Mouse (Mus musculus) liver, embryonic 14.5 days (tissue): ENCODE measurements around the gene Prkcb. TPM values are rescaled to one million over a fixed set of nuclear protein-coding genes. Genes with fewer than 3 reads are reported as not detected.

ENCODE experiments used
- ATAC-seq: fragments of 200-750 bp; cut with Nextera tagmentation; 2 replicates; pipeline ENCODE4 v1.8.0; 2017; ENCODE audit warnings: moderate number of reproducible peaks, mild to moderate bottlenecking, moderate library complexity; ENCODE audit not compliant: insufficient read depth
- DNase-seq, 3 experiments: peaks; one replicate each; pipeline ENCODE4 v3.0.0-alpha.2; 2012 to 2013; ENCODE audit warnings: low read depth in 3 of 3, low spot score in 3 of 3
- H3K27ac ChIP-seq: fragments of 300-500 bp; sonication (generic); 2 replicates; pipeline ENCODE4 v1.5.1; 2014; ENCODE audit warnings: moderate library complexity, mild to moderate bottlenecking, control low read depth, inconsistent platforms
- H3K27me3 ChIP-seq: fragments of 300-500 bp; sonication (generic); 2 replicates; pipeline ENCODE4 v1.6.1; 2014; ENCODE audit warnings: mild to moderate bottlenecking, low read length, moderate library complexity; ENCODE audit not compliant: control insufficient read depth, insufficient read depth
- H3K36me3 ChIP-seq: fragments of 300-500 bp; sonication (generic); replicated peaks from 2 replicates; pipeline ENCODE4 v1.6.1; 2014; ENCODE audit warnings: low read depth; ENCODE audit not compliant: control insufficient read depth, insufficient read depth
- H3K4me1 ChIP-seq, 2 experiments: fragments of 200-500 bp in 1 of 2; fragments of 300-500 bp in 1 of 2; sonication (generic) in 1 of 2; replicated peaks; 2 replicates each; pipeline ENCODE4 v1.6.1; 2012 to 2014; ENCODE audit warnings: antibody characterized with exemption in 1 of 2, inconsistent platforms in 1 of 2, low read length in 1 of 2; ENCODE audit not compliant: control insufficient read depth in 2 of 2, insufficient read depth in 2 of 2
- H3K4me2 ChIP-seq: fragments of 300-500 bp; sonication (generic); 2 replicates; pipeline ENCODE4 v1.6.1; 2014; ENCODE audit warnings: low read depth, mild to moderate bottlenecking, control low read depth, moderate library complexity
- H3K4me3 ChIP-seq, 2 experiments: fragments of 200-500 bp in 1 of 2; fragments of 300-500 bp in 1 of 2; sonication (generic) in 1 of 2; 2 replicates each; pipeline ENCODE4 v1.5.1; 2012 to 2014; ENCODE audit warnings: low read depth in 2 of 2, low read length in 2 of 2, mild to moderate bottlenecking in 2 of 2, control low read depth in 1 of 2, inconsistent platforms in 1 of 2, moderate library complexity in 1 of 2; ENCODE audit not compliant: insufficient read depth in 1 of 2
- H3K9ac ChIP-seq: fragments of 300-500 bp; sonication (generic); replicated peaks from 2 replicates; pipeline ENCODE4 v1.6.1; 2014; ENCODE audit warnings: mild to moderate bottlenecking, control low read depth, moderate library complexity
- H3K9me3 ChIP-seq: fragments of 300-500 bp; sonication (generic); 2 replicates; pipeline ENCODE4 v1.6.1; 2016; ENCODE audit warnings: low read length, mixed read lengths; ENCODE audit not compliant: control insufficient read depth
- CTCF ChIP-seq: IDR thresholded peaks from 2 replicates; pipeline ENCODE4 v1.5.1; 2016; ENCODE audit warnings: antibody characterized with exemption, low read depth, control low read depth
- EP300 ChIP-seq: IDR thresholded peaks from 2 replicates; pipeline ENCODE4 v1.6.1; 2016; ENCODE audit warnings: antibody characterized with exemption, low read depth
- WGBS: fragments of 180-500 bp; shearing (Covaris S2); extraction: QIAGEN DNeasy Blood & Tissue Kit; methylation state at CpG from one replicate; pipeline ENCODE4 v1.1.7; 2014; ENCODE audit not compliant: insufficient replicate concordance; 5-methylcytosine and 5-hydroxymethylcytosine counted together
- polyA plus RNA-seq, 2 experiments: library from polyadenylated mRNA; depleted of rRNA in 1 of 2; stranded (reverse) in 1 of 2; unstranded in 1 of 2; fragments of >200 nt; fragmentation: Nextera tagmentation in 1 of 2; extraction: Ambion mirVana in 1 of 2; gene quantifications; 2 replicates each; pipeline versions ENCODE4 v1.2.1 to v1.2.3; 2012 to 2014

The Prkcb gene
- polyA plus RNA-seq, 2 experiments: 1.6 to 2.3 TPM

GRCm38 (mm10) chr7:122402041-122402440 is 113.5 kb downstream of the Prkcb start:
- H3K27me3 ChIP-seq: no peaks in the 10 kb centered on the region
- ATAC-seq (no peak), DNase-seq (no peak)
- H3K4me3 ChIP-seq: no peak overlapping the region
- TF ChIP-seq EP300 (no peak), CTCF (no peak)
- H3K9ac ChIP-seq: no peak overlapping the region
- H3K4me2 ChIP-seq: no peak overlapping the region
- 54% methylated on average over 7 of the region's 7 CpGs for WGBS
- no peak overlapping the region for H3K27ac ChIP-seq
- no peaks in the 10 kb centered on the region for H3K9me3 ChIP-seq
- no peaks in the 10 kb centered on the region for H3K36me3 ChIP-seq
- H3K4me1 ChIP-seq: peaks cover 0 to 3% of the 10 kb centered on the region in 2 experiments; a peak in 1 of 4 replicates

GRCm38 (mm10) chr7:122403343-122403742 is 114.8 kb downstream of the Prkcb start:
- TF ChIP-seq EP300: no peak
- no peak for TF ChIP-seq CTCF
- no peak overlapping the region for H3K4me3 ChIP-seq
- no peaks in the 10 kb centered on the region for H3K9me3 ChIP-seq
- H3K27ac ChIP-seq: no peak overlapping the region
- peaks cover 0 to 3% of the 10 kb centered on the region in 2 experiments; a peak in 1 of 4 replicates for H3K4me1 ChIP-seq
- 64% methylated on average over 4 of the region's 4 CpGs for WGBS
- no peak overlapping the region for H3K9ac ChIP-seq
- no peaks in the 10 kb centered on the region for H3K27me3 ChIP-seq
- DNase-seq (no peak), ATAC-seq (no peak)
- no peaks in the 10 kb centered on the region for H3K36me3 ChIP-seq
- H3K4me2 ChIP-seq: no peak overlapping the region

GRCm38 (mm10) chr7:122404571-122405393 is 116.2 kb downstream of the Prkcb start:
- ATAC-seq (no peak), DNase-seq (no peak)
- 4% methylated on average over 21 of the region's 21 CpGs for WGBS
- H3K4me2 ChIP-seq: peak overlapping the region; percentile 6; the same call in 1 of the 2 replicates
- no peak overlapping the region for H3K9ac ChIP-seq
- no peak overlapping the region for H3K4me3 ChIP-seq
- TF ChIP-seq CTCF (no peak), EP300 (no peak)
- no peaks in the 10 kb centered on the region for H3K36me3 ChIP-seq
- H3K9me3 ChIP-seq: no peaks in the 10 kb centered on the region
- H3K27ac ChIP-seq: no peak overlapping the region
- no peaks in the 10 kb centered on the region for H3K27me3 ChIP-seq
- peaks cover 0 to 3% of the 10 kb centered on the region in 2 experiments; a peak in 1 of 4 replicates for H3K4me1 ChIP-seq

- no peak for DNase-seq
- Histone ChIP-seq H3K36me3 (no peaks in the 10 kb centered on the region), H3K9ac (no peak overlapping the region), H3K9me3 (no peaks in the 10 kb centered on the region), H3K27ac (no peak overlapping the region), H3K4me1 (peaks cover 0 to 3% of the 10 kb centered on the region in 2 experiments; a peak in 1 of 4 replicates), H3K4me2 (no peak overlapping the region), H3K27me3 (no peaks in the 10 kb centered on the region), H3K4me3 (no peak overlapping the region)
- TF ChIP-seq CTCF: no peak
- TF ChIP-seq EP300: no peak
- ATAC-seq: no peak
- 65% methylated on average over 13 of the region's 13 CpGs for WGBS
Measured at GRCm38 (mm10) chr7:122406625-122407024, 118.1 kb downstream of the Prkcb start.

- no peak for ATAC-seq
- WGBS: 20% methylated on average over 6 of the region's 6 CpGs
- no peaks in the 10 kb centered on the region for H3K9me3 ChIP-seq
- H3K4me1 ChIP-seq: peaks cover 0 to 3% of the 10 kb centered on the region in 2 experiments; a peak in 1 of 4 replicates
- no peak overlapping the region for H3K4me2 ChIP-seq
- no peak overlapping the region for H3K9ac ChIP-seq
- H3K4me3 ChIP-seq: no peak overlapping the region
- no peaks in the 10 kb centered on the region for H3K27me3 ChIP-seq
- no peak for DNase-seq
- TF ChIP-seq CTCF (no peak), EP300 (no peak)
- no peak overlapping the region for H3K27ac ChIP-seq
- no peaks in the 10 kb centered on the region for H3K36me3 ChIP-seq
Measured at GRCm38 (mm10) chr7:122409945-122410344, 121.4 kb downstream of the Prkcb start.
